Mouse (Mus musculus) brown adipose tissue, adult 24 weeks (tissue): ENCODE results near the gene Slc25a42. TPM values are rescaled to one million over a fixed set of nuclear protein-coding genes. Genes with fewer than 3 reads are reported as not detected.

Source experiments
- H3K27ac ChIP-seq: fragments of 200-500 bp; replicated peaks from 2 replicates; pipeline ENCODE4 v1.5.1; 2012; ENCODE audit warnings: low read depth, mild to moderate bottlenecking, low read length
- H3K4me1 ChIP-seq: fragments of 200-500 bp; 2 replicates; pipeline ENCODE4 v1.6.1; 2012; ENCODE audit warnings: low read length, mixed read lengths; ENCODE audit not compliant: control insufficient read depth, insufficient read depth, insufficient read length
- H3K4me3 ChIP-seq: fragments of 200-500 bp; 2 replicates; pipeline ENCODE4 v1.5.1; 2012; ENCODE audit warnings: low read depth, mild to moderate bottlenecking, low read length, moderate library complexity; ENCODE audit not compliant: insufficient read depth
- polyA plus RNA-seq: library from polyadenylated mRNA; stranded (reverse); fragments of >200 nt; gene quantifications from 2 replicates; pipeline ENCODE4 v1.2.4, GENCODE M21; 2012; ENCODE audit not compliant: missing spikeins, insufficient read depth, insufficient read length

Slc25a42 gene
- polyA plus RNA-seq, 1 experiment: 89.9 TPM

- no peak overlapping the region for H3K27ac ChIP-seq
- peaks cover 6% of the 10 kb centered on the region; the same call in 1 of the 2 replicates for H3K4me1 ChIP-seq
- no peak overlapping the region for H3K4me3 ChIP-seq
These were observed 41.4 kb downstream of the Slc25a42 start for GRCm38 (mm10) chr8:70170748-70171147.

- Histone ChIP-seq H3K4me1 (peaks cover 6% of the 10 kb centered on the region; the same call in 1 of the 2 replicates), H3K27ac (no peak overlapping the region), H3K4me3 (no peak overlapping the region)
These were observed 42.0 kb downstream of the Slc25a42 start for GRCm38 (mm10) chr8:70170116-70170515.

DNA sequence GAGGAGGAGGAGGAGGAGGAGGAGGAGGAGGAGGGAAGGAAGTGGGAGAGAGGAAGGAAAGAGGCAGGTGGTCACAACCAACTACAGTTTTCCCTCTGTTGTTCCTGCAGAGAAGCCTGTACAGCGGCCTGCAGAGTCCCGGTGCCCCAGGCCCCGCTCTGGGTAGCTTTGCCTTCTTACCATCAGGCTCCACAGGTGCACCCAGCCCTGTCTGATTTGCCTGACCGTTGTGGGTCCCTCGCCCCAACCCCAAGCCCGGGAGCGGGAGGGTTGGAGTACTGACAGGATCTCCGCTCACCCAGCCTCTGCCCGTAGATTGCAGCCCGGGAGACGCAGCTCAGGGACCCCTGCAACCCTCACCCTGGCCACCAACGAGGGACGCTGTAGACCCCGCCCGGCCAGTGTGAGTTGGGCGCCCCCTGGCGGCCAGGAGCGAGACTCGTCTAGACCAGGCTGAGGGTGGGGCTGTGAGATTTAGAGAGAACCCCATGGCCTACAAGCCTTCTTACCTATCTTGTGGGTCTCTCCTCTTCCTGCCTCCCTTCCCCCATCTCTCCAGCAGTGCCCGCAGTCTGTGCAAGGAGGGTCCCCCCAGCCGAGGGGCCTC lies 45.5 kb downstream of the Slc25a42 start:
- no peak overlapping the region for H3K27ac ChIP-seq
- H3K4me3 ChIP-seq: no peak overlapping the region
- peaks cover 3% of the 10 kb centered on the region; the same call in 1 of the 2 replicates for H3K4me1 ChIP-seq

DNA sequence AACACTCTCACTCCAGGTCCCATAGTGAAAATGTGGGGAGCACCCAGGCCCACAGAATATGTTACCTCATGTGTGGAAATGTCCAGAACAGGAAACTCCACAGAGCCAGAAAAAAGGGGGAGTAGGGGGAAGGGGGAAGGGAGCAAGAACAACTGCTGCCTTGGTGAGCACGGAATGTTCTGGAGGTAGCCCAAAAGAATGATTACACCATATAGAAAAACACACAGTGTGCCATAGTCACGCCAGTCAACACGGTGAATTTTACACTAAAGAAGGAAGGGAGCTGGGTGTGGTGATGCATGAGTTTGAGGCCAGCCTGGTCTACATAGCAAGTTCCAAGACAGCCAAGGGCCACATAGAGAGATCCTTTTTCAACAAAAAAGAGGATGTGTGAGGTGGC lies 48.8 kb downstream of the Slc25a42 start:
- Histone ChIP-seq H3K4me3 (no peak overlapping the region), H3K27ac (no peak overlapping the region), H3K4me1 (no peaks in the 10 kb centered on the region; the same call in 1 of the 2 replicates)

GRCm38 (mm10) chr8:70160015-70160414 lies 52.1 kb downstream of the Slc25a42 start:
- Histone ChIP-seq H3K27ac (no peak overlapping the region), H3K4me1 (no peaks in the 10 kb centered on the region; the same call in 1 of the 2 replicates), H3K4me3 (no peak overlapping the region)

- Histone ChIP-seq H3K27ac (no peak overlapping the region), H3K4me3 (no peak overlapping the region), H3K4me1 (no peaks in the 10 kb centered on the region; the same call in 1 of the 2 replicates)
These were observed 52.9 kb downstream of the Slc25a42 start for GRCm38 (mm10) chr8:70159211-70159610.

DNA sequence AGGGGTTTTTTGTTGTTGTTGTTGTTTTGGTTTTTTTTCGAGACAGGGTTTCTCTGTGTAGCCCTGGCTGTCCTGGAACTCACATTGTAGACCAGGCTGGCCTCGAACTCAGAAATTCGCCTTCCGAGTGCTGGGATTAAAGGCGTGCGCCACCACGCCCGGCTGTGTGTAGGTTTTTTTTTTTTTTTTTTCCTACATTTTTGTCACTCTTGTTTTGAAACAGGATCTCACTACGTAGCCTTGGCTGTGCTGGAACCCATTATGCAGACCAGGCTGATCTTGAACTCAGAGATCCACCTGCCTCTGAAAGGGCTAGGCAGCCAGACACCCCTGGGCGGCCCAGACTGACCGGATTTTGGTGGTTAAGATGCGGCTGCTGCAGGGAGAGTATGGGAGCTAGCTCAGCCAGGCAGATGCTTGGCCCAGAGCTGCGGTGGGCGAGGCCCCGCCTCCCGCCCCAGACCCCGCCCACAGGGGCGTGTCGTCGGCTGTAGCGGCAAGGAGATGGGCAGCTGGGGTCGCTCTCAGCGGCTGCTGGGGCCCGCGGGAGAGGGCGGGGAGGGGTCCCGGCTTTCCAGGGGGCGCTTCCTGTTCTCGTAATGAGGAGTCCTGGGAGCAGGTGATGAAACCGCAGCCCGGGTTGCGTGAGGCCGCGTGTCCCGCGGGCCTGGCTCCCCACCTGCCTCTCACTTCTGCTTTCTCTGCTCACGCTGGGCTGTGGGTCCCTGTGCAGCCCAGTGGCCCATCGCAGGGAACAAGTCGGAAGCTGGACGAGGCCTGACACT lies 53.8 kb downstream of the Slc25a42 start:
- H3K4me3 ChIP-seq: peak overlapping the region; percentile 36
- no peak overlapping the region for H3K27ac ChIP-seq
- H3K4me1 ChIP-seq: no peaks in the 10 kb centered on the region; the same call in 1 of the 2 replicates

- no peak overlapping the region for H3K27ac ChIP-seq
- no peak overlapping the region for H3K4me3 ChIP-seq
- no peaks in the 10 kb centered on the region; the same call in 1 of the 2 replicates for H3K4me1 ChIP-seq
These were observed 54.8 kb downstream of the Slc25a42 start for GRCm38 (mm10) chr8:70157240-70157800.

DNA sequence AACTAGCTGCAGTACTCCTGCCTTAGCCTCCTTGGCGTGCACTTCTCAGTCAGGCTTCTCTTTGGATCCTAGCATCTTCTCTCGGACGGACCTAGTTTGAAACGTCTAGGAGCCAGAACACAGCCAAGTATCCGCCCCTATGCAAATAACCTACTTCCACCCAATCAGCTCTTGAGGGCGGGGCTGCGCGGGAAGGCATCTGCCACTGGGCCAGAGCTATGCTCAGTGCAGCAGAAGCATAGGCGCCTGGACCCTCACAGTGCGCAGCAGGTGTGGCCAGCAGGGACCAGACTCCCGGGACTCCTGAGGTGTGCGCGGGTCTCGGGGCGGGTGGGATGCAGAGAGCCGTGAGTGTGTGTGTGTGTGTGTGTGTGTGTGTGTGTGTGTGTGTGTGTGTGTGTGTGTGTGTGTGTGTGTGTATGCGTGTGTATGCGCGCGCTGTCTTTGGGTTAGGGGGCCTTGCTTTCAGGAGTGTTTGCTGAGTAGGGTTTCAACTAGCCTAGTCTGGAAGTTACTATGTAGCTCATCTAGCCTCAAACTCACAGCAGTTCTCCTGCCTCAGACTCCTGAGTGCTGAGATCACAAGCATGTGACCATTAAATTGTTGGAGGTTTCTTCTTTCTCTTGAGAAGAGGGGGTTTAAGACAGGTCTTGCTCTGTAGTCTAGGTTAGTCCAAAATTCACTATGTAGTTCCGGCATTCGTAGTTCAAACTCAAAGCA lies 59.4 kb downstream of the Slc25a42 start:
- no peak overlapping the region for H3K27ac ChIP-seq

DNA sequence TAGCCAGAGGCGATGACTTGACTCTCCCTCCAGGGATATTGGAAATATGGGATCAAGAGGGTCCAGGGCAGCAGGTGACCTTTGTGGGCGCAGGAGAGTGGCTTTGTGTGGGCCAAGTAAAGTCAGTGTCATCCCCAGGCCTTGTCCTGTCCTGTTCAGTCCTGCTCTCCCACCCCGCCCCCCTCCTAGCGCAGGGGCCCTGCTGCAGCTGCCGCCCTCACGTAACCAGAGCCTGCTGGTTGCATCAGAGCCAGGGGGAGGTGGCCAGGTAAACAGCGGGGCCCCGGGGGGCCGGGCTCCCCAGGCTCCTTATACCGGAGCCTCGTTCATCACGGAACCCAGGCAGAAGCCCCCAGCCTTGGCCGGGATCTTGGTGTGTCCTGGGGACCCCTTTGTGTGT lies 61.9 kb downstream of the Slc25a42 start:
- Histone ChIP-seq H3K27ac (no peak overlapping the region), H3K4me3 (no peak overlapping the region), H3K4me1 (no peaks in the 10 kb centered on the region)

More for the DNA sequence above, 59.4 kb downstream of the Slc25a42 start:
- Histone ChIP-seq H3K4me3 (0 out of 2 replicates have a peak overlapping the region, but pooled peaks have one; percentile 14), H3K4me1 (no peaks in the 10 kb centered on the region)

- no peak overlapping the region for H3K4me3 ChIP-seq
- H3K4me1 ChIP-seq: no peaks in the 10 kb centered on the region
- H3K27ac ChIP-seq: no peak overlapping the region
These were observed 64.2 kb downstream of the Slc25a42 start for GRCm38 (mm10) chr8:70147678-70148607.

GRCm38 (mm10) chr8:70139981-70140380 lies 72.1 kb downstream of the Slc25a42 start:
- Histone ChIP-seq H3K4me1 (peaks cover 5% of the 10 kb centered on the region), H3K27ac (peak overlapping the region; percentile 75), H3K4me3 (peak overlapping the region; percentile 81)

GRCm38 (mm10) chr8:70139026-70139857 lies 72.9 kb downstream of the Slc25a42 start, which contains the start of the genes Rfxank, Borcs8 and Mef2b:
Gene Rfxank (minus strand): TSS chr8:70139154.
Gene Borcs8 (plus strand): TSS chr8:70139499.
Gene Mef2b (plus strand): TSS chr8:70139711.
- H3K4me1 ChIP-seq: peaks cover 5% of the 10 kb centered on the region

More at GRCm38 (mm10) chr8:70139026-70139857, 72.9 kb downstream of the Slc25a42 start, which contains the start of the genes Rfxank, Borcs8 and Mef2b:
- peak within 1 kb of the TSS; percentile 80 for H3K27ac ChIP-seq
- peak within 1 kb of the TSS; percentile 81 for H3K4me3 ChIP-seq
